Mouse (Mus musculus) right cerebral cortex, postnatal 10 days (tissue): Measurements from ENCODE around the gene Fnbp1l.
A peak's percentile ranks its signal among the peaks of the same experiment; 100 is the strongest.

ENCODE experiments used
- DNase-seq, 2 experiments: peaks; one replicate each; pipeline ENCODE4 v3.0.0; 2021; ENCODE audit warnings: low spot score in 2 of 2

The Fnbp1l gene

DNA sequence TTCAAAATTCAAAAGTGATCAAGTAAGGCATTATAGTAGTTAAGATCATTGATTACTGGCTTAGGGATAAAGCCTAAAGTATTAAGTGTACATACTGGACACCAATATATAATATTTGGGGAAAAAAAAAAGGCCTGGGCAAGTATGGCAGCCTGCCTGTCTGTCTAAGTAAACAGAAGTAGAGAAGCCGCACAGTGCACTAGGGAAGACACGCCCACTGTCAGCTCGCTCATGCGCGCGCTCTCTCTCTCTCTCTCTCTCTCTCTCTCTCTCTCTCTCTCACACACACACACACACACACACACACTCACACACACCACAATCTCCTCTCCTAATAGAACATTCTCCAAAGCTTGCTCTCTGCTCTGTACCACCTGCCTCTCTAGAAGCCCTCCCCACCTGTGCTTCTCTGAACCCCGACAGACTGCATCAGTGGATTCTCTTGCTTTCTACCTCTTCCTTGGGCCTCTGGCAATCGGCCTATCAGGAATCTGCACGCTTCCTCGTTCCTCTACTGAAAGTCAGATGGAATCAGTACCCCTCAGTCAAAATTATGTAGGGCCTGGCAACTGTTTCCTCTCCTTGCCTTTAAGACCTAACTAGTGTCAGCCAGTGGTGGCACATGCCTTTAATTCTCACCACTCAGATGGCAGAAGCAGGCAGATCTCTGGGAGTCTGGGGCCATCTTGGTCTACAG lies 13.3 kb downstream of the Fnbp1l start:
- DNase-seq, result no peak

GRCm38 (mm10) chr3:122603229-122603628 lies 16.3 kb downstream of the Fnbp1l start:
- DNase-seq, result no peak

DNA sequence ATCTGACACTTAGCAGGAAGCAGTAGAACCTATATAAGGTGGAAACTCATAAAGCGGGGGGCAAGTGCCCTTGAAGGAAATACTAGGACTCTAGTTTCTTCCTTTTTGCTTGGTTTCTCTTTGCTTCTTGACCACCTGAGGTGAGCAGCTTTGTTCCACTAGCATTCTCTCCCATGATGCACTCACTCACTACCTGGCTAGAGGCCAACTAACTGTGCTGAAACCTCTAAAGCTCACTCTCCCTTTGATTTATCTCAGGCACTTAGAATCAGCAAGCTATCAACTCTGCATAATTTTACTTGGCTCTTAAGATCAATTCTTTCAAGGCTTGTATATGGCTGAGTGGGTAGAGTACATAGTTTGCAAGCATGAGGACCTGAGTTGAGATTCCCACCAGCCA lies 17.1 kb downstream of the Fnbp1l start:
- DNase-seq, result no peak

DNA sequence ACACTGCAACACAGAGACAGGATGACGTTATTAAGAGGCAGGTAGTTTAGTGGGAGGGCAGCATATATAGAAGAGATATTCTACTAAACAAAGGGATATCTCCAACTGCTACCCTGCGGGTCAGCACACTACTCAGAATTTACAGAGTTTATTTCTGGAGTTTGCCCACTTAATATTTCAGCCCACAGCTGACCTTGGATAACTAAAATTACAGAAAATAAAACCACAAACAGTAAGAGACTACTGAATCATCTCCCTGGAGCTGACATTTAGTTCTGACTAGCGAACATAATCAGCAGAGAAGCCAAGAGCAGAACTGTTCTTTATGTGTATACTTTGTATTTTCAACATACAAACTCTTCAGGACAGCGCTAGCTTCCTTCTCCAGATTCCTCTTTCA lies 20.2 kb downstream of the Fnbp1l start:
- no peak for DNase-seq

DNA sequence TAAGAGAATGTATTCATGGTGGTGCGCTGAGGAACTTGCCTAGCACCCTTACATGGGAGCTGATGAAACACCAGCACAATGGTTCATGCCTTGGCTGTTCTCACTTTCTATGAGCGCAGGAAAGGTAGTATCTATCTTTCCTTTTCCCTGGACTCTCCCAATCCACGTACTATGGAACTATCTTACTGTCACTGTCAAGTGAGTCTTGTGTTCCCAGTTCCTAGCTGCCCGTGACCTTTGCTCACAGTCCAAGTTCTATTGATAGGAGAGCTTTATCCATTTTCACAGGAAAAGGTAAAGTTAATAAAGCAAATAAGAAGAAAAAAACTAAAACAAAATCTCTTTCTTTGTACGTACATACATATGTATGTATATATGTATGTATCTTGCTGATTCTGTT lies 28.7 kb downstream of the Fnbp1l start:
- no peak for DNase-seq

DNA sequence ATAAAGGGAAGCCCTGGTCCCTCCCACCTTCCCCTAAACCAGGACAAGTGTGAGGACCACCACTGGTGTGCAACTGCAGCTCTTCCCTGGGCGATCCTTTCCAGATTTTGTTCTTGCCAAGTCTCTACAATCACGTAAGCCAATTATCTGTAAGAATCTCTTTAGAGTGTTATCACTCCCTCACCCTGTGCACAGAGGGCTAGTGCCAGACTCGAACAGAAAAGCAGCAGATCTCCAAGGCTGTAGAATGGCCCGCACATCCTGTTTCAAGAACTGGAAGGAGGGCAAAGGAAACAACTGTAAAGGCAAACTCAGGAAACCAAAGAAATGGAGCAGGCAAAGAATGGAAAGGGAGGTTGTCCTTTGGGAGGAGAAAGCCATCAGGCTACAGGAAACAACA lies 29.2 kb downstream of the Fnbp1l start:
- DNase-seq, result no peak

- DNase-seq, result no peak
Observed at GRCm38 (mm10) chr3:122586918-122587641, 32.4 kb downstream of the Fnbp1l start.

DNA sequence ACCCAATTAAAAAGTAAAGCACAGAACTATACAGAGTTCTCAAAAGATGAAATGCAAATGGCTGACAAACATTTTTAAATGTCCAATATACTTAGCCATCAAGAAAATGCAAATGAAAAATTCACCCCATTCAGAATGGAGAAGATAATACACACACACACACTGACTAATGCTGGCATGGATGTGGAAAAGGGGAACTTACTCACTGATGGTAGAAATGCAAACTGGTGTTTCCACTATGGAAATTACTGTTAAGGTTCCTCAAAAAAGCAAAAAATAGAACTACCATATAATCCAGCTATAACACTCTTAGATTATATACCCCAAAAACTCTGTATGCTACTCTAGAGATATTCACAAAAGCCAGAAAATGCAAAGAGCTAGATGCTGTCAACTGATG lies 42.2 kb downstream of the Fnbp1l start:
- DNase-seq, result no peak

GRCm38 (mm10) chr3:122574921-122575320 lies 44.6 kb downstream of the Fnbp1l start:
- no peak for DNase-seq

GRCm38 (mm10) chr3:122573426-122574286 lies 45.9 kb downstream of the Fnbp1l start:
- DNase-seq, result peak; percentile 69 to 78

DNA sequence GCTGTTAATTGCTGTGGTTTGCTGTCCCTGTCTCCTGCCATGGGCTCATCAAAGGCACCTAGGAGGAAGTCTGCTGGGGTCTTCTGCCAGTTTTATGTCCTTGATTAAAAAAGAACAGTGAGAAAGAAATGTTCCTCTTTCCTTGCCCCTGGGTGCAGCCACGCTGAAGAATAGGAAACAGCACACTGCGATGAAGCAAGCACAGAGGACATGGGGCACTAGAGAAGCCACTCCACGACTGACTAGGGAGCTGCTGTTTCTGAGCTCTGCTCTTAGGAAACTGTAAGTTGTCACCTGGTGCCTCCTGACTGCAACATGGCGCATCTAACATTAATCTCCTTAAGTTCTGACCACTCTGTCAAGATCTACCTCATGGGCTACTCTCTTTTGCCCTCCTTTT lies 53.0 kb downstream of the Fnbp1l start:
- no peak for DNase-seq

- no peak for DNase-seq
Observed at GRCm38 (mm10) chr3:122566112-122566511, 53.4 kb downstream of the Fnbp1l start.

DNA sequence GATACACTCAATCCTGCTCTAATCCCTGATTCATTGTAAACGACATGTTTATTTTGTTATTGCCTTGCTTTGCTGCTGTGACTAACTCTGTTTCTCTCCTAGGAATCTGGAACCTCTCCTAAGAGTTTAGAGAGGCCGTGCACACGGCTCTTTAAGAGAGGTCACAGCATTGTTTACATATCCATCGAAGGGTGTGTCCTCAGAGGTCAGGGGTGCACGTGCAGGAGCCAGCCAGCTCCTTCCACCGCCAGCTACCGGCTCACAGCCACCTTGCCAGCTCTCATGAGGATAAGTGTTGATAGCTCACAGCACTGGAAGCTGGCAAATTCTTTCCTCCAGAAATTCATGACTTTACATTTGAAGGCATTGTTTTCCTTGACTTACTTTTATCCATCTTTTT lies 54.2 kb downstream of the Fnbp1l start:
- no peak for DNase-seq

- no peak for DNase-seq
Observed at GRCm38 (mm10) chr3:122557766-122558165, 61.7 kb downstream of the Fnbp1l start.

GRCm38 (mm10) chr3:122551174-122551573 lies 68.3 kb downstream of the Fnbp1l start:
- DNase-seq, result no peak

DNA sequence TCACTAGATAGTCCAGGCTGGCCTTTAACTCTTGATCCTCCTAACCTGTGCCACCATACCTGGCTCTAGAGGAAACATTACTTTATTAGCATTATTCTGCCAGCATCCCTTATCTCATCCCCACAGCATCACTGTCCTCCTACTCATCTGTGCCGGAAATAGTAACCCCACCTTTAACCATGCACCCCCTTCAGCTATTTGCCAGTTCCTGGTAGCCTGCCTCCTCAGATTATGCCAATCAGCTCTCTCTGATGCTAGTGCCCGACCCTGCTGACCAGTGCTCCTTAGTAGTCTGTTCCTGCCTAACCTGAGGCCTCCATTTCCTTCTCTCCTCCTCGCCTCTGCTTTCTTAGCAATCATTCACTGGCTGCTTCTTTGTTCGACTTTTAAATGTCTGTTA lies 72.0 kb downstream of the Fnbp1l start:
- DNase-seq, result no peak

GRCm38 (mm10) chr3:122545346-122545745 lies 74.2 kb downstream of the Fnbp1l start:
- DNase-seq, result no peak

GRCm38 (mm10) chr3:122540918-122541317 lies 78.6 kb downstream of the Fnbp1l start:
- no peak for DNase-seq

- no peak for DNase-seq
Observed at GRCm38 (mm10) chr3:122539961-122540690, 79.4 kb downstream of the Fnbp1l start.

GRCm38 (mm10) chr3:122538851-122539250 lies 80.7 kb downstream of the Fnbp1l start:
- no peak for DNase-seq

DNA sequence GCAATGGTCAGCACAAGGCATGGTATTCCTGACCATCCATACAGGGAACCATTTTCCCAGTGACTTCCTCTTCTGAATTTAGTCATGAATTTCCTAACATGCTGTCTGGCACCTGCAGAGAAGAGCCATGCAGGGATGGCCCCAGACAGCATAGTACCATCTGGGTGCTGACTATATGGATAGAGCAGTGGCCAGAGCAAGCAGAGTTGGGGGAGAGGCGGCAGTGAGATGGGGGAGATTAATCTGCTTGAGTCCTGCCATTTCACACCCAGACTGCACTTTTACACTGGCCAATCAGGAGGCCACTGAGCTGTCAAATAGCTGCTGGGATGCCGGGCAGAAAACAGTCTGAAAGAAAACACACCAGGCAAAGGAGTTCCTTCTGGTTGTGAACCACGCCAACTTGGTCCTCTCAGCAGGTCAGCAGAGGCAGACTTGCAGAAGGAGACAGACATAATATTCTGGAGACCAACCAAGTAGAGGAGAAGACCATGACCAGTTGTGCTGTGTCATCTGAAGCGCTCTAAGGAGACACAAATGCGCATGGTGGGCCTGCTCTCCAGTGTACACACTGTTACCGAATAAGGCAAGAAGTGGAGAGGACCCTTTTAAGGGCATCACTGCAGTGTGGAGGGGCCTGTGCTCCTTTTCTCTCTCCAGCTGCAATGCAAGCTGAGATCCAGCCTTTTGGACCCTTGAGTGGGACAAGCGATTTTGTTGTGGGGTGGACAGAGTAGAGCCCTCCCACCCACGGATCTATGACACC lies 83.4 kb downstream of the Fnbp1l start:
- DNase-seq, result no peak
